Mouse (Mus musculus): Measurements from ENCODE around the gene Gm42957.

DNA sequence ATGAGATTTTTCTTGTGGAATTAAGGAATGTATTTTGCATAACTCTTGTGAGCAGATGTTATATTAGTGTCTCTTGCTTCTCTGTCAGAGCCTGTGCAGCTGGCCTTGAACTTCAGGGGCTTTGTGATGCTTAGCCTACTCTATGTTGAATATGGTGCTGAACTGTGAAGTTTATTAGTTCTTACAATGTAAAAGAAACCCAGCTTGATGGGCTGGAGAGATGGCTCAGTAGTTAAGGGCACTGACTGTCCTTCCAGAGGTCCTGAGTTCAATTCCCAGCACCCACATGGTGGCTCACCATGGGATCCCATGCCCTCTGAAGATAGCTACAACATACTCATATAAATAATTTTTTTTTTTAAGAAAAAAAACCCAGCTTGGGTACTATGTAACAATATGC, 3.2 kb upstream of the Gm42957 start:
- TF ChIP-seq CTCF (IDR thresholded peaks at IDR 0.05; ENCODE audit: control insufficient read depth, insufficient read depth, insufficient replicate concordance, low read depth, low read length) (no peak), POLR2A (IDR thresholded peaks at IDR 0.05; ENCODE audit: control insufficient read depth, low read depth, low read length) (no peak)

All from testis, adult 2 months (tissue).